Mouse (Mus musculus) cerebellum, adult 2 months (tissue): ENCODE measurements at regions not wholly inside any gene's neighbourhood (a gene's known extent, or its start where the extent isn't known, plus 50 kb on each side); places are given as distances from the start of the nearest gene placed in this dataset.

Experiments used
- CTCF ChIP-seq: fragments of 200-500 bp; IDR thresholded peaks from 2 replicates; pipeline ENCODE4 v1.5.1; 2011; ENCODE audit warnings: low read depth, mild to moderate bottlenecking, control low read depth, low read length, moderate library complexity, borderline replicate concordance; ENCODE audit not compliant: insufficient read depth
- POLR2A ChIP-seq: fragments of 200-500 bp; IDR thresholded peaks from 2 replicates; pipeline ENCODE4 v1.6.1; 2011; ENCODE audit warnings: low read length, control low read depth, borderline replicate concordance; ENCODE audit not compliant: insufficient read depth

DNA sequence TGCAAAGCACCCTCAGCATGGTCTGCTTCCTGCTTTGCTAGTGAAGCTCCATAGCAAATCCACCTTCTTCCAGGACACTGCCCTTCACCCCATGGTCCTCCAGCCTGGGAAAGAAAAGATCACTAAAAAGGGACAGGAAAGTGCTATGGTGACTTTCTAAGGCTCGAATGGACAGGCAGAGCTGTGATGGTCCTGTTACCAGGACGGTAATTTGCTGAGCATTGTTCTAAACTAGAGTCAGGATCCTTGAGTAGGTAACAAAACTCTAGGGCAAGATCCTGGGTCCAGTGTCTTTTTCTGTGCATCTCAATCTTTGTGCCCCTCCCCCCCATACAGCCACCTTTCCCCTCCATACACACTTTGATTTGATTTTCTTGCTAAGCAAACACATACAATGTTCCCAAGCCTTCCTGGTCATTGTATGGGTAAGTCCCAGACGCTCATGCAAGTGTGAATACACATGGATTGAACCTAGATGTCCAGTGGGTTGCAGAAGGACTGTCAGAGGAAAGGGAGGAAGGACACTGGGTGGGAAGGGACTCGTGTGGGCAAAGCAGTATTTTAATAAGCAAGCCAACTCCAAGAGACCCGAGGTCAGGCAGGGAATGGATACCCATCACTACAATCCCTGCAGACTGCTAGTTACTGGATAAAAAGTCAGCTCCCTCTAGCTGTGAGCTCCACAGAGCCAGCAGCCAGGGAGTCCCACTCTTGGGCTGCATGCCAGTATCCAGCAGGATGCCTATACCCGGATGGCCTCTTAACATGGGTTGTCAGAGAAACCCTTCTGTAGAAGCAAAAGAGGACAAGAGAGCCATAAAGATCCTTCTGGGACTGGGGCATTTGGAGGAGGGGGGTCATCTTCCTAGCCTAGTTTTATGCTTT lies 186.9 kb downstream of the Zfp36l1 start:
- TF ChIP-seq CTCF (no peak), POLR2A (no peak)
